Mouse (Mus musculus): Measurements from ENCODE around the gene Got1.

DNA sequence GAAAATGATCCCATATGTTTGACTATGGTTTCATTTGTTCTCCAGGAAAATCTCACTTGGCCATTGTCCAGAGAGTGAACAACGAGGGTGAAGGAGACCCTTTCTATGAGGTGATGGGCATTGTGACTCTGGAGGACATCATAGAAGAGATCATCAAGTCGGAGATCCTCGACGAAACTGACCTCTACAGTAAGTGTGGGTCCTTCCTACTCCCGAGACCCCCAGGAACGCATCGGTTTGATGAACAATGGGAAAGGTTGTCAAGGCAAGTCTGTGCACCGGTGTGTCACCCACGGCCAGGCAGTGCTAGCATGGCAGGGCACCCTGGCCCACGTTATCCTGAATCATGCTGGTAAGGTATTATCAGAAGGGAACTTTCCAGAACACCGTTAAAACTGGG is 59.3 kb downstream of the Got1 start:
- TF ChIP-seq CTCF (IDR thresholded peaks at IDR 0.05; ENCODE audit: low read depth) (no peak), EP300 (optimal IDR thresholded peaks at IDR 0.05) (no peak)

Data from stomach, postnatal 0 days (tissue).